Mouse (Mus musculus) lung, adult 2 months (tissue): ENCODE data around the gene Trap1.

Source experiments
- CTCF ChIP-seq: fragments of 200-500 bp; IDR thresholded peaks from 2 replicates; pipeline ENCODE4 v1.5.1; 2011; ENCODE audit warnings: mild to moderate bottlenecking, low read length, control low read depth; ENCODE audit not compliant: insufficient read depth
- POLR2A ChIP-seq: fragments of 200-500 bp; IDR thresholded peaks from 2 replicates; pipeline ENCODE4 v1.6.1; 2011; ENCODE audit warnings: low read depth, mild to moderate bottlenecking, control low read depth, low read length, borderline replicate concordance; ENCODE audit errors: extremely low read depth

GRCm38 (mm10) chr16:4087214-4087913, 9.7 kb upstream of the Trap1 start:
- no peak for TF ChIP-seq POLR2A
- no peak for TF ChIP-seq CTCF
